ENCODE assay signal across 28 mouse cellular contexts in the genomic region with DNA sequence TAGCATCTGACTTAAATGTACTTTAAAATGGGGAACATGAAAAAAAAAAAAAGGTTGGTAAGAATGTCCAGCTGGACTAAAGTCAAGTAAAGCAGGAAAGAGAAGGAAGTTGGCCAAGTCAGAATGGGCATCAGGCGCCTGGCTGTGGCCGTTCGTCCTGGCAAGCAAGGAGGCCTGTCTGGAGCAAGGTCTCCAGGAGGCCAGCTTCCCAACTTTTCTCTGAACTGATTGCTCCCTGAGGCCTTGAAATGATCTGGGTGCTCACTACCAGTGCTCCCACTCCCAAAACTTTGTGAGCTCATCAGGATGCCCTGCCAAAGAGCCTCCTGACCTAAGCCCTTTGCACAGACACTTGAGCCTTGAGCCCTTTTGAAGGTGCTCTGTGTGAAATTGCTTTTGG.
A peak's percentile ranks its signal among the peaks of the same experiment; 100 is the strongest.
DNase-seq lines count a peak whose midpoint lies in the region; ATAC-seq lines count a peak whose summit lies in the region.
"Had no signal": no experiment of that assay in that cellular context is flagged by ENCODE, and none has a peak within 500 bp of the region (broad histone marks: within the 10 kb centered on the region; RNA-seq: fewer than 3 reads in every experiment).

No protein-coding gene starts in this region.

- peak; percentile 14 for DNase-seq in adrenal gland, adult 2 months
- DNase-seq in adrenal gland, postnatal 4 days (ENCODE audit: low spot score in 2 of 2): no peak
- DNase-seq in ovary, adult 18-20 months (ENCODE audit: low spot score): peak; percentile 1
- no peak for DNase-seq in ovary, postnatal 14 days (ENCODE audit: low spot score)
- no peak for DNase-seq in B cell, adult 2 months
- DNase-seq in forebrain, embryonic 14.5 days (ENCODE audit: low spot score): no peak
- no peak for DNase-seq in right cerebral cortex, postnatal 14 days
- DNase-seq: cerebellum, adult 2 months; cerebellum, postnatal 25 days; heart, postnatal 36 days; kidney, adult 2 months; layer of hippocampus, adult 9-11 months; left cerebral cortex, postnatal 4 days; lung, embryonic 14.5 days; retina, postnatal 1 day; thymus, adult 18-20 months; thymus, postnatal 4 days had no signal

- no peak overlapping the region for H3K4me3 ChIP-seq in brown adipose tissue, adult 24 weeks (ENCODE audit: insufficient read depth, low read depth, low read length)
- H3K4me3 ChIP-seq in forebrain, embryonic 14.5 days (ENCODE audit: low read depth, low read length): no peak overlapping the region
- H3K4me3 ChIP-seq: heart, embryonic 13.5 days; hindbrain, embryonic 13.5 days; left cerebral cortex, adult 2 months; limb, embryonic 15.5 days; midbrain, embryonic 12.5 days; neural tube, embryonic 15.5 days had no signal

- H3K36me3 ChIP-seq in forebrain, embryonic 14.5 days (ENCODE audit: control insufficient read depth, insufficient read depth, low read length): no peaks in the 10 kb centered on the region
- H3K36me3 ChIP-seq: heart, embryonic 13.5 days; hindbrain, embryonic 13.5 days; limb, embryonic 15.5 days; midbrain, embryonic 12.5 days; neural tube, embryonic 15.5 days had no signal

- no peaks in the 10 kb centered on the region for H3K27me3 ChIP-seq in forebrain, embryonic 14.5 days (replicated peaks; ENCODE audit: control insufficient read depth, insufficient read depth, low read length)
- H3K27me3 ChIP-seq: heart, embryonic 13.5 days; hindbrain, embryonic 13.5 days; limb, embryonic 15.5 days; midbrain, embryonic 12.5 days; neural tube, embryonic 15.5 days; Patski had no signal

- ATAC-seq in forebrain, embryonic 14.5 days: no peak
- ATAC-seq: forebrain, embryonic 16.5 days; Patski had no signal

- no peak overlapping the region for H3K4me2 ChIP-seq in forebrain, embryonic 14.5 days (ENCODE audit: low read length)
- H3K4me2 ChIP-seq: heart, embryonic 13.5 days; hindbrain, embryonic 13.5 days; limb, embryonic 15.5 days; lung, embryonic 14.5 days; midbrain, embryonic 12.5 days; neural tube, embryonic 15.5 days had no signal

- H3K4me1 ChIP-seq in brown adipose tissue, adult 24 weeks (ENCODE audit: control insufficient read depth, insufficient read depth, insufficient read length, low read length): no peaks in the 10 kb centered on the region
- H3K4me1 ChIP-seq in forebrain, embryonic 14.5 days (ENCODE audit: control insufficient read depth, insufficient read depth, low read length): no peaks in the 10 kb centered on the region
- H3K4me1 ChIP-seq: heart, embryonic 13.5 days; hindbrain, embryonic 13.5 days; limb, embryonic 15.5 days; midbrain, embryonic 12.5 days; neural tube, embryonic 15.5 days had no signal

- 0 out of 2 replicates have a peak overlapping the region, but pooled peaks have one; percentile 3 for H3K27ac ChIP-seq in brown adipose tissue, adult 24 weeks (replicated peaks; ENCODE audit: low read depth, low read length)
- H3K27ac ChIP-seq in forebrain, embryonic 14.5 days (ENCODE audit: low read depth, low read length): no peak overlapping the region
- H3K27ac ChIP-seq: heart, embryonic 13.5 days; hindbrain, embryonic 13.5 days; kidney, postnatal 0 days; left cerebral cortex, adult 2 months; limb, embryonic 15.5 days; liver, embryonic 14.5 days; midbrain, embryonic 12.5 days; neural tube, embryonic 15.5 days had no signal

- no peak overlapping the region for H3K9ac ChIP-seq in forebrain, embryonic 14.5 days (ENCODE audit: low read length)
- H3K9ac ChIP-seq: heart, embryonic 13.5 days; hindbrain, embryonic 13.5 days; limb, embryonic 15.5 days; liver, embryonic 14.5 days; lung, embryonic 14.5 days; midbrain, embryonic 12.5 days; neural tube, embryonic 15.5 days had no signal

- 88% methylated on average over 3 of the region's 3 CpGs for WGBS in forebrain, embryonic 14.5 days

- H3K9me3 ChIP-seq in forebrain, embryonic 14.5 days (replicated peaks; ENCODE audit: control insufficient read depth, low read length): no peaks in the 10 kb centered on the region
- H3K9me3 ChIP-seq: limb, embryonic 15.5 days had no signal

Comparison
In these comparisons a context has a peak if more than half of its experiments do, and no peak if none do; other contexts are left out.
1. DNase-seq: peak in adrenal gland, adult 2 months (single experiment) and ovary, adult 18-20 months (single experiment); none in adrenal gland, postnatal 4 days (0 of 2), ovary, postnatal 14 days (single experiment), B cell, adult 2 months (0 of 2), forebrain, embryonic 14.5 days (single experiment) and right cerebral cortex, postnatal 14 days (single experiment).